22 mouse cellular contexts compared by ENCODE assay signal in genomic region chr1:41831641-41832040, GRCm38 (mm10).
A peak's percentile ranks its signal among the peaks of the same experiment; 100 is the strongest.
DNase-seq lines count a peak whose midpoint lies in the region; ATAC-seq and TF ChIP-seq lines count a peak whose summit lies in the region.
"Had no signal": no experiment of that assay in that cellular context is flagged by ENCODE, and none has a peak within 500 bp of the region (broad histone marks: within the 10 kb centered on the region; RNA-seq: fewer than 3 reads in every experiment).

No protein-coding gene starts in this region.

- 32% methylated on average over 2 of the region's 2 CpGs for WGBS in kidney, embryonic 14.5 days
- WGBS in midbrain, embryonic 11.5 days: 92% methylated on average over 2 of the region's 2 CpGs
- 82% methylated on average over 2 of the region's 2 CpGs for WGBS in midbrain, embryonic 10.5 days
- WGBS in liver, postnatal 0 days (ENCODE audit: insufficient replicate concordance): 58% methylated on average over 2 of the region's 2 CpGs

- H3K4me1 ChIP-seq in kidney, embryonic 14.5 days (ENCODE audit: control insufficient read depth, insufficient read depth, low read length): no peaks in the 10 kb centered on the region
- H3K4me1 ChIP-seq in midbrain, embryonic 11.5 days (ENCODE audit: control insufficient read depth, insufficient read depth, low read length): no peaks in the 10 kb centered on the region
- no peaks in the 10 kb centered on the region for H3K4me1 ChIP-seq in midbrain, embryonic 10.5 days
- no peaks in the 10 kb centered on the region for H3K4me1 ChIP-seq in liver, postnatal 0 days (ENCODE audit: insufficient read depth)
- H3K4me1 ChIP-seq: hindbrain, embryonic 10.5 days; hindbrain, embryonic 13.5 days had no signal

- H3K9ac ChIP-seq in kidney, embryonic 14.5 days (ENCODE audit: low read depth, low read length): no peak overlapping the region
- H3K9ac ChIP-seq in midbrain, embryonic 11.5 days (ENCODE audit: low read length): no peak overlapping the region
- no peak overlapping the region for H3K9ac ChIP-seq in liver, postnatal 0 days (replicated peaks)
- H3K9ac ChIP-seq: forebrain, postnatal 0 days; hindbrain, embryonic 13.5 days had no signal

- ATAC-seq in kidney, embryonic 14.5 days (ENCODE audit: low FRiP score, low TSS enrichment): peak; percentile 49; the same call in 1 of the 2 replicates
- ATAC-seq in midbrain, embryonic 11.5 days (ENCODE audit: low FRiP score): no peak
- no peak for ATAC-seq in liver, postnatal 0 days
- ATAC-seq: activated CD4-positive, CD25-positive, alpha-beta regulatory T cell, adult 4 months; forebrain, embryonic 14.5 days; forebrain, postnatal 0 days had no signal

- no peak for DNase-seq in kidney, adult 8-10 months
- peak; percentile 21 for DNase-seq in midbrain, embryonic 11.5 days (ENCODE audit: low spot score, missing footprints)
- DNase-seq in midbrain, embryonic 10.5 days (ENCODE audit: low spot score): no peak
- peak; percentile 56 for DNase-seq in NIH3T3 (ENCODE audit: low read depth)
- DNase-seq in urinary bladder, postnatal 4 days (ENCODE audit: low spot score in 2 of 2): no peak
- DNase-seq in liver, postnatal 0 days: no peak
- DNase-seq: adrenal gland, postnatal 10 days; adrenal gland, postnatal 36 days; cerebellum, adult 18-20 months; cerebellum, adult 9-10 months; cerebellum, postnatal 14 days; forebrain, postnatal 0 days; gastrocnemius, adult 2 months; gastrocnemius, postnatal 14 days; heart, adult 11 months; heart, postnatal 36 days had no signal

- no peak for TF ChIP-seq EP300 in liver, postnatal 0 days (IDR thresholded peaks at IDR 0.05; ENCODE audit: low read depth)

- no peak for TF ChIP-seq CTCF in liver, postnatal 0 days (IDR thresholded peaks at IDR 0.05; ENCODE audit: low read depth)

- no peak overlapping the region for H3K4me2 ChIP-seq in kidney, embryonic 14.5 days (replicated peaks; ENCODE audit: low read depth, low read length)
- no peak overlapping the region for H3K4me2 ChIP-seq in midbrain, embryonic 11.5 days
- H3K4me2 ChIP-seq in liver, postnatal 0 days (ENCODE audit: low read depth, low read length): no peak overlapping the region
- H3K4me2 ChIP-seq: heart, embryonic 11.5 days; hindbrain, embryonic 13.5 days had no signal

- no peak overlapping the region for H3K4me3 ChIP-seq in kidney, embryonic 14.5 days (ENCODE audit: low read length)
- no peak overlapping the region for H3K4me3 ChIP-seq in midbrain, embryonic 11.5 days (ENCODE audit: low read depth, low read length)
- no peak overlapping the region for H3K4me3 ChIP-seq in midbrain, embryonic 10.5 days
- no peak overlapping the region for H3K4me3 ChIP-seq in liver, postnatal 0 days (ENCODE audit: low read depth, low read length)
- H3K4me3 ChIP-seq: gastrocnemius, adult 2 months; hindbrain, embryonic 10.5 days; hindbrain, embryonic 13.5 days had no signal

- no peaks in the 10 kb centered on the region for H3K9me3 ChIP-seq in kidney, embryonic 14.5 days (ENCODE audit: control insufficient read depth, low read length)
- no peaks in the 10 kb centered on the region for H3K9me3 ChIP-seq in midbrain, embryonic 11.5 days (ENCODE audit: control insufficient read depth, low read length)
- H3K9me3 ChIP-seq in midbrain, embryonic 10.5 days (replicated peaks): no peaks in the 10 kb centered on the region
- no peaks in the 10 kb centered on the region for H3K9me3 ChIP-seq in liver, postnatal 0 days (ENCODE audit: low read length)
- H3K9me3 ChIP-seq: hindbrain, embryonic 10.5 days; hindbrain, embryonic 13.5 days had no signal

- no peaks in the 10 kb centered on the region for H3K27me3 ChIP-seq in kidney, embryonic 14.5 days (ENCODE audit: control insufficient read depth, insufficient read depth, low read length)
- no peaks in the 10 kb centered on the region for H3K27me3 ChIP-seq in midbrain, embryonic 11.5 days (ENCODE audit: control insufficient read depth, insufficient read depth, low read length)
- H3K27me3 ChIP-seq in midbrain, embryonic 10.5 days (ENCODE audit: low read depth, poor library complexity, severe bottlenecking): no peaks in the 10 kb centered on the region
- H3K27me3 ChIP-seq in liver, postnatal 0 days (ENCODE audit: insufficient read depth, low read length): no peaks in the 10 kb centered on the region
- H3K27me3 ChIP-seq: hindbrain, embryonic 13.5 days had no signal

- no peak overlapping the region for H3K27ac ChIP-seq in kidney, embryonic 14.5 days (ENCODE audit: low read depth, low read length)
- no peak overlapping the region for H3K27ac ChIP-seq in midbrain, embryonic 11.5 days (ENCODE audit: low read depth, low read length)
- H3K27ac ChIP-seq in midbrain, embryonic 10.5 days (replicated peaks): no peak overlapping the region
- H3K27ac ChIP-seq in liver, postnatal 0 days (ENCODE audit: low read depth): no peak overlapping the region
- H3K27ac ChIP-seq: gastrocnemius, adult 2 months; hindbrain, embryonic 10.5 days; hindbrain, embryonic 13.5 days had no signal

- H3K36me3 ChIP-seq in kidney, embryonic 14.5 days (ENCODE audit: control insufficient read depth, insufficient read depth, low read length): no peaks in the 10 kb centered on the region
- H3K36me3 ChIP-seq in midbrain, embryonic 11.5 days (ENCODE audit: control insufficient read depth, insufficient read depth, low read length): no peaks in the 10 kb centered on the region
- H3K36me3 ChIP-seq in midbrain, embryonic 10.5 days: no peaks in the 10 kb centered on the region
- H3K36me3 ChIP-seq in liver, postnatal 0 days (replicated peaks; ENCODE audit: insufficient read depth, low read length): no peaks in the 10 kb centered on the region
- H3K36me3 ChIP-seq: hindbrain, embryonic 10.5 days; hindbrain, embryonic 13.5 days had no signal

Comparison
In these comparisons a context has a peak if more than half of its experiments do, and no peak if none do; other contexts are left out.
1. DNase-seq: peak in midbrain, embryonic 11.5 days (single experiment) and NIH3T3 (single experiment); none in kidney, adult 8-10 months (0 of 2), midbrain, embryonic 10.5 days (single experiment), urinary bladder, postnatal 4 days (0 of 2) and liver, postnatal 0 days (single experiment).